10 mouse cellular contexts compared by ENCODE assay signal in the genomic region with DNA sequence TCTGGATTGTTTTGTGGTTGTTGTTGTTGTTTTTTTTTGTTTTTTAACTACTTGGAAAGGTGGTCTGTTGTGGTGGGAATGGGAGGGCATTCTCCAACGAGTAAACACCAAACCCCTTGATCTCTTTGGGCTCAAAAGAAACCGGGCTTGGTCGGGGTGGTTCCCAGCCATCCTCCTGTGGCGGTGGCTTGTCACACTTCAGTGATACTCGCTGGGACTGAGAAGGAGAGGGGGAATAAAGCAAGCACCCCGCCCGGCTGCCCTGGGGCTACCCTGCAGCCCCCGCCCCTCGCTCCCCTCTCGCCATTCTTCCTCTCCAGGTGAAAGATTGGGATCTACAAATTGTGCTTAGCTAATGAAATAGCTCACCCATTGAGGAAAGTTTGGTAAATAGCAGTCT.
DNase-seq lines count a peak whose midpoint lies in the region; ATAC-seq and TF ChIP-seq lines count a peak whose summit lies in the region.
"Had no signal": no experiment of that assay in that cellular context is flagged by ENCODE, and none has a peak within 500 bp of the region (broad histone marks: within the 10 kb centered on the region; RNA-seq: fewer than 3 reads in every experiment).

No protein-coding gene starts in this region.

- peaks cover 70% of the 10 kb centered on the region for H3K27me3 ChIP-seq in heart, embryonic 13.5 days (replicated peaks)
- no peaks in the 10 kb centered on the region for H3K27me3 ChIP-seq in heart, adult 2 months (ENCODE audit: control insufficient read depth, insufficient read depth, low read length)
- H3K27me3 ChIP-seq in E14TG2a.4 (ENCODE audit: insufficient read depth, low read length) = peaks cover 67% of the 10 kb centered on the region
- H3K27me3 ChIP-seq in forebrain, embryonic 15.5 days = peaks cover 23% of the 10 kb centered on the region
- peaks cover 18% of the 10 kb centered on the region for H3K27me3 ChIP-seq in limb, embryonic 14.5 days (ENCODE audit: control insufficient read depth, insufficient read depth, low read length)

- TF ChIP-seq POLR2A in heart, adult 2 months (IDR thresholded peaks at IDR 0.05; ENCODE audit: insufficient read depth, low read depth, low read length) = no peak
- TF ChIP-seq POLR2A in limb, embryonic 14.5 days (IDR thresholded peaks at IDR 0.05; ENCODE audit: borderline replicate concordance, extremely low read depth, insufficient read depth, insufficient read length) = no peak

- TF ChIP-seq EP300 in heart, adult 2 months (IDR thresholded peaks at IDR 0.05; ENCODE audit: insufficient read depth, low read depth, low read length) = no peak

- TF ChIP-seq CTCF in heart, adult 2 months (IDR thresholded peaks at IDR 0.05) = no peak
- TF ChIP-seq CTCF in E14TG2a.4 (conservative IDR thresholded peaks at IDR 0.05; ENCODE audit: low read length) = no peak

- intact Hi-C loops in heart, adult 2 months (cut with DNase I) = no loop called here

- ATAC-seq in heart, embryonic 13.5 days (ENCODE audit: extremely low read depth, insufficient number of reproducible peaks, low FRiP score, low TSS enrichment) = no peak
- no peak for ATAC-seq in forebrain, embryonic 15.5 days (replicated peaks)
- no peak for ATAC-seq in limb, embryonic 14.5 days (ENCODE audit: low FRiP score, low read depth)

- H3K9me3 ChIP-seq in heart, embryonic 13.5 days = no peaks in the 10 kb centered on the region
- no peaks in the 10 kb centered on the region for H3K9me3 ChIP-seq in E14TG2a.4 (ENCODE audit: low read length)
- H3K9me3 ChIP-seq in forebrain, embryonic 15.5 days = no peaks in the 10 kb centered on the region
- H3K9me3 ChIP-seq in limb, embryonic 14.5 days (ENCODE audit: control insufficient read depth, low read length) = no peaks in the 10 kb centered on the region

- no peak overlapping the region for H3K9ac ChIP-seq in heart, embryonic 13.5 days
- no peak overlapping the region for H3K9ac ChIP-seq in heart, adult 2 months (ENCODE audit: low read depth, low read length)
- H3K9ac ChIP-seq in forebrain, embryonic 15.5 days (replicated peaks) = no peak overlapping the region
- no peak overlapping the region for H3K9ac ChIP-seq in limb, embryonic 14.5 days (ENCODE audit: low read depth, low read length, severe bottlenecking)

- H3K27ac ChIP-seq in heart, embryonic 13.5 days (replicated peaks) = no peak overlapping the region
- no peak overlapping the region for H3K27ac ChIP-seq in heart, adult 2 months
- H3K27ac ChIP-seq in forebrain, embryonic 15.5 days (replicated peaks) = no peak overlapping the region
- no peak overlapping the region for H3K27ac ChIP-seq in limb, embryonic 14.5 days (replicated peaks; ENCODE audit: low read depth, low read length)

- peak overlapping the region; percentile 70 for H3K4me2 ChIP-seq in heart, embryonic 13.5 days
- peak overlapping the region; percentile 57 for H3K4me2 ChIP-seq in forebrain, embryonic 15.5 days (replicated peaks)
- no peak overlapping the region for H3K4me2 ChIP-seq in limb, embryonic 14.5 days (replicated peaks; ENCODE audit: low read depth, low read length, severe bottlenecking)

- no peaks in the 10 kb centered on the region for H3K36me3 ChIP-seq in heart, embryonic 13.5 days
- no peaks in the 10 kb centered on the region for H3K36me3 ChIP-seq in heart, adult 2 months (ENCODE audit: control insufficient read depth, insufficient read depth, low read length)
- no peaks in the 10 kb centered on the region for H3K36me3 ChIP-seq in E14TG2a.4 (ENCODE audit: insufficient read depth, low read length)
- no peaks in the 10 kb centered on the region for H3K36me3 ChIP-seq in forebrain, embryonic 15.5 days
- no peaks in the 10 kb centered on the region for H3K36me3 ChIP-seq in limb, embryonic 14.5 days (ENCODE audit: control insufficient read depth, insufficient read depth, low read length)

- H3K4me3 ChIP-seq in heart, embryonic 13.5 days = peak overlapping the region; percentile 44
- H3K4me3 ChIP-seq in heart, adult 2 months = no peak overlapping the region
- H3K4me3 ChIP-seq in E14TG2a.4 (replicated peaks; ENCODE audit: low read length) = peak overlapping the region; percentile 60
- H3K4me3 ChIP-seq in forebrain, embryonic 15.5 days = peak overlapping the region; percentile 35
- H3K4me3 ChIP-seq in limb, embryonic 14.5 days (replicated peaks; ENCODE audit: low read length) = peak overlapping the region; percentile 18; the same call in 1 of the 2 replicates

- peaks cover 13% of the 10 kb centered on the region for H3K4me1 ChIP-seq in heart, embryonic 13.5 days
- no peaks in the 10 kb centered on the region for H3K4me1 ChIP-seq in heart, adult 2 months (ENCODE audit: control insufficient read depth, insufficient read depth, low read length)
- peaks cover 30% of the 10 kb centered on the region for H3K4me1 ChIP-seq in E14TG2a.4 (replicated peaks; ENCODE audit: low read depth, low read length)
- H3K4me1 ChIP-seq in forebrain, embryonic 15.5 days = peaks cover 15% of the 10 kb centered on the region
- H3K4me1 ChIP-seq in limb, embryonic 14.5 days (ENCODE audit: control insufficient read depth, insufficient read depth, low read length) = peaks cover 5% of the 10 kb centered on the region; the same call in 1 of the 2 replicates

- DNase-seq in heart, adult 2 months = no peak
- no peak for DNase-seq in limb, embryonic 14.5 days (ENCODE audit: low spot score)
- DNase-seq in cerebellum, adult 18-20 months = no peak
- DNase-seq in right cerebral cortex, postnatal 10 days (ENCODE audit: low spot score in 2 of 2) = no peak
- DNase-seq in thymus, postnatal 36 days = no peak
- DNase-seq: B cell, adult 2 months; lung, postnatal 4 days had no signal

- 3% methylated on average over 10 of the region's 10 CpGs for WGBS in heart, embryonic 13.5 days
- 24% methylated on average over 10 of the region's 10 CpGs for WGBS in heart, adult 2 months
- 2% methylated on average over 10 of the region's 10 CpGs for WGBS in forebrain, embryonic 15.5 days
- WGBS in limb, embryonic 14.5 days = 7% methylated on average over 10 of the region's 10 CpGs

- no peaks in the 10 kb centered on the region for H3K79me2 ChIP-seq in heart, adult 2 months (replicated peaks; ENCODE audit: control insufficient read depth, insufficient read depth, low read length)
